Mouse (Mus musculus): ENCODE results near the gene Gm20388.

Gene Gm20388

GRCm38 (mm10) chr8:122437708-122438331, 2527.2 kb downstream of the Gm20388 start:
- no peak for DNase-seq (ENCODE audit: low read depth, low spot score)

- no peak for DNase-seq (ENCODE audit: low read depth, low spot score)
These were observed 2528.7 kb downstream of the Gm20388 start for GRCm38 (mm10) chr8:122439336-122439735.

- no peak for DNase-seq (ENCODE audit: low read depth, low spot score)
These were observed 2530.7 kb downstream of the Gm20388 start for GRCm38 (mm10) chr8:122441326-122441725.

DNA sequence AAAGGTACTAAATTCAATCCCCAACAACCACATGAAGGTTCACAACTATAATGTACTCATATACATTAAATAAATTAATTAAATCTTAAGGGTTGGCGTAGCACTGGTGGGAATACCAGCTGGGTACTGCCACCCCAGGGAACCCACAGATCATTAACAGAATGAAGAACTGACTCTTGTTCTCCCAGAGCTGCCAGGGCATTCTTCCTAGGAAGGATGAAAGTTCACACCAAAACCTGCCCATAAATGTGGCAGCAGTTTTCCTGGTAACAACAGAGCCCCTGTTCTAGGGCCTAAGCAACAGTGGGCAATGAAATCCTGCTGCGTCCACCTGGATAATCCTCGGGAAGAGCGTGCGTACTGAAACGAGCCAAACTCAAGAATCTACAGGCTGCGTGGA, 2531.7 kb downstream of the Gm20388 start:
- no peak for DNase-seq (ENCODE audit: low read depth, low spot score)

- no peak for DNase-seq (ENCODE audit: low read depth, low spot score)
These were observed 2532.1 kb downstream of the Gm20388 start for GRCm38 (mm10) chr8:122442781-122443180.

GRCm38 (mm10) chr8:122443262-122444006, 2532.8 kb downstream of the Gm20388 start, which contains the start of gene Mvd:
Gene Mvd (minus strand): TSS chr8:122443422.
- peak; percentile 94 for DNase-seq (ENCODE audit: low read depth, low spot score)

DNA sequence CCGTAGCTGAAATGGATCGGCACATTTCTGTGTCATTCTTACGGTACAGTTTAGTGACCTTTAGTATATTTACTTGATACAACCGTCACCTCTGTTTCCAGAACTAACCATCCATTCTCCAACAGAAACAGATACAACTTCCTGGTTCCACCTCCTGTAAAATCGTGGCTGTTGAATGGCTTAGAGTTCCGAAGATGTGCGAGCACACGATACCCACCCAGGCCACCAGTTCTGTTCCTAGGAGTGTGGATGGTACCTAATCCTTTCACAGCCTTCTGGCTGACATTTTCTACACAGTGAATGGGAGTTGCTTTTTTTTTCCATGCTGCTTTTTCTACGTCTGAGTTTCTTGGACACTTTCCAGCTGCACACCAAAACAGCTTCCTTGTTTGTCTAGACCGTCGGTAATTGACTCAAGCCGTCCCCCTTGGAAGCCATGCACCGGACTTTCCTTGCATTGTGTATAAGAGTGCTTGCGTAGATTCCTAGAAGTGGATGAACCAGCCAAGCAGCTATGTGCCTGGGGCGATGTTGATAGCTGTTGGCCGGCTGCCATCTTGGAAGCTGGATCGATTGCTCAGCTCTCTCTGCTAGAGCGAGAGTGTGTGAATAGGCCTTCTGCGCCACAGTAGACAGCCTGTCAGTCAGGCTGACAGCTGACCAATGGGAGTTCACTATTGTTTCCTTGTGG, 2533.6 kb downstream of the Gm20388 start:
- DNase-seq (ENCODE audit: low read depth, low spot score): peak; percentile 32

GRCm38 (mm10) chr8:122445203-122445602, 2534.6 kb downstream of the Gm20388 start:
- no peak for DNase-seq (ENCODE audit: low read depth, low spot score)

DNA sequence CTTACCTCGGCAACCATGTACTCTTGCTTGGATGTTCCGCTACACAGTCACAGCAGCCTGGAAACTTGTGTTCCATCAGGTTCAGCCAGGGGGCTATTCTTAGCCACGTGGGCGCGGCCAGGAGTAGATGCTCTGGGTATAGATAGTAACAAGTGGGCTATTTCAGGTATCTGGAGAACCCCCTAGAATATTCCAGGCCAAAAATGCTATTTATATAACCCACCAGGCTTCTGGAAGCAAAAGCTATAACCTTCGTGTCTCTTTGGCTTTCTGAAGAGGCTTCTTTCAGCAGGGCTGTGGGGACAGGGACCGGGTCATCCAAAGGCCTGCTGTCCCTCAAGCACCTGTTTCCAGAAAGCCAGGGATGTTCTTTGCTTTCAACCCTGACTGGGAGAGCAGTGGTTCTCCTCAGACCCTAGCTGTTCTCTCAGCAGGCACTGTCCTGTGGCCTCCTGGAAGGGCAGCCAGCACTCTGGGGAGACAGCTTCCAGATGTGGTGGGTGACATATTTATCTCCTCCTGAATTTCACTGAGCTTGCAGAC, 2540.6 kb downstream of the Gm20388 start:
- no peak for DNase-seq (ENCODE audit: low read depth, low spot score)

GRCm38 (mm10) chr8:122452154-122452553, 2541.5 kb downstream of the Gm20388 start:
- DNase-seq (ENCODE audit: low read depth, low spot score): no peak

DNA sequence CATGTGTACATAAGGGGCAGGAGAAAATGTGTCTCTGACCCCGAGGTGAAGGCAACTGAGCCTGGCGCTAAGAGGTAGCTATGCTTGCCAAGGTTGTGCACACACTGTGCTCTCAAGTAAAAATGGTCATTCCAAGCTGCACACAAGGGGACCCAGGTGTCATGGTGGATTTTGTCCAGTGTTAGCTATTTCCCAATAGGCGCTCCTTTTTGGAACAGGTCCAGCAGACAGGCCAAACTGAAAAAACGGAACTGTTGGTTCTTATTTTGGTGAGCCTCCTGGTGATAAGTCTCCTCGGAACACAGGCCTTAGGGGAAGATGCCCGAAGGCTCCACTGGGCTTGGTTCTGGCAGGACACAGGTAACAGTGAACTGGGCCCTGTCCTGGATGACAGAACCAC, 2543.8 kb downstream of the Gm20388 start:
- DNase-seq (ENCODE audit: low read depth, low spot score): no peak

GRCm38 (mm10) chr8:122457171-122457570, 2546.5 kb downstream of the Gm20388 start:
- DNase-seq (ENCODE audit: low read depth, low spot score): no peak

GRCm38 (mm10) chr8:122459218-122459900, 2548.7 kb downstream of the Gm20388 start:
- no peak for DNase-seq (ENCODE audit: low read depth, low spot score)

GRCm38 (mm10) chr8:122459990-122460389, 2549.3 kb downstream of the Gm20388 start:
- no peak for DNase-seq (ENCODE audit: low read depth, low spot score)

DNA sequence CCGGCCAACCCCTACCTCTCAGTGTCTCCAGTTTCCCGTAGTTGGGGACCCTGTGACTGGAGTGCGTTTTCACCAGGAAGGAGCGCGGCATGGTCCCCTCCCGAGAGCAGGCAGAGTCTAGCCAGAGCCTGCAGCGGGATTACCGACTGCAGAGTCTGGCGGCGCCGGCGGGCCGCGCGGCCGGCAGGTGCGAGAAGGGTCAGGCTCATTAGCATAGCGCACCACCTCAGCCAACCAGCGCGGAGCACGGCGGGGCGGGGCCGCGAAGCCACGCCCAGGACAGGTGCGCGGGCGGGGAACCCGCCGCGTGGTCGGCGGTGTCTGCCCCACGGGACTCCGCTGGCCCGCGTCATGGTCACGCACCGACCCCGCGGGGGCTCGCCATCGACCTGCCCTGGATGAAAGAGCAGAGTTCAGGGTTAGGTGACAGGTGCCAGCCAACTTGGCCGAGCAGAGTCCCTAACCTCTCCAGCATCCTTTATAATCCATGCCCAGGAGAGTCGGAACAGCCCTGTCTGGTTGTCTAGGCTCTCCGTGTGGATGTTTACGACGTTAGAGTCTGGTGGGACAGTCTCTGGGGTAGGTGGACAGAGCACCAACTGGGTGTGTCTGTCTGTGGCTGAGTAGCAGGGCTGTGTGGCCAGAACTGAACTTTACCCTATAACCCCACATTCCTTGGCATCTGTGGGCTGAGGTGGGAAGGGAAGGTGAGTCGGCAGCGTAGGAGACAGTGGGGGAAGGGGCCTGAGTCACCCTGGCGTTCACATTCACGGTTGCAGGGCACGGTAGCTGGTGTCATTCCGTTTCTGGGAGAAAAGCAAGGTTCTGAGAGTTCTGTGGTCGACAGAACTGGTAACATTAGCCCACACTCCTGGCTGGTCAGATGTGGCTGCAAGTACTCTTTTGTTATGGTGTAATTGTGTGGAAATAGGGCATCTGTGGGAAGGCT, 2550.2 kb downstream of the Gm20388 start, which contains the start of gene Snai3:
Gene Snai3 (minus strand): TSS at position 210 of the 949 bp plus-strand sequence.
- DNase-seq (ENCODE audit: low read depth, low spot score): no peak

GRCm38 (mm10) chr8:122461473-122462148, 2551.0 kb downstream of the Gm20388 start:
- DNase-seq (ENCODE audit: low read depth, low spot score): no peak

DNA sequence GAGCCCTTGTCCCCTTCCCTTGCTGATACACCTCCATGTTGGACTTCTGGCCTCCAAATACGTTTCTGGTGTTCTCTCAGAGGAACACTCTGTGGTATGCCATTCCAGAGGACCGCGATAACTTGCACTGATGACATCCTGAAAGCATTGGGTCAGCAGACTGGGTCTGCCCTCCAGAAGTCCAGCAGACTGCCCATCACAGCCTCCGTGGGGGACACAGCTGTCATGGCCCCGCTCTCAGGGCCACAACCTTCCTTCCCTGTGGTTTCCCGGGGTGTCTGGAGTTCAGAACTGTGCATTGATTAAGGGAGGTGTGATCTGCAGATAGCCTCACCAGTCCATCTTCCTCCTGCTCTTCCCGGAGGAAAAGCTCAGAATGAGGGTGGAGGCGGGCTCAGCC, 2551.9 kb downstream of the Gm20388 start:
- DNase-seq (ENCODE audit: low read depth, low spot score): no peak

GRCm38 (mm10) chr8:122463651-122464640, 2553.3 kb downstream of the Gm20388 start:
- DNase-seq (ENCODE audit: low read depth, low spot score): no peak

- DNase-seq (ENCODE audit: low read depth, low spot score): no peak
These were observed 2554.3 kb downstream of the Gm20388 start for GRCm38 (mm10) chr8:122464985-122465384.

All from c-Kit-negative CD71-positive TER-119-positive erythroid progenitor cells, embryonic 14.5 days (primary cell).